Mouse (Mus musculus) kidney, postnatal 10 days (tissue): ENCODE data around the gene 4930595D18Rik.
A peak's percentile ranks its signal among the peaks of the same experiment; 100 is the strongest.

ENCODE experiments used
- DNase-seq: peaks from one replicate; pipeline ENCODE4 v3.0.0; 2021; ENCODE audit warnings: mixed read lengths

Gene 4930595D18Rik

DNA sequence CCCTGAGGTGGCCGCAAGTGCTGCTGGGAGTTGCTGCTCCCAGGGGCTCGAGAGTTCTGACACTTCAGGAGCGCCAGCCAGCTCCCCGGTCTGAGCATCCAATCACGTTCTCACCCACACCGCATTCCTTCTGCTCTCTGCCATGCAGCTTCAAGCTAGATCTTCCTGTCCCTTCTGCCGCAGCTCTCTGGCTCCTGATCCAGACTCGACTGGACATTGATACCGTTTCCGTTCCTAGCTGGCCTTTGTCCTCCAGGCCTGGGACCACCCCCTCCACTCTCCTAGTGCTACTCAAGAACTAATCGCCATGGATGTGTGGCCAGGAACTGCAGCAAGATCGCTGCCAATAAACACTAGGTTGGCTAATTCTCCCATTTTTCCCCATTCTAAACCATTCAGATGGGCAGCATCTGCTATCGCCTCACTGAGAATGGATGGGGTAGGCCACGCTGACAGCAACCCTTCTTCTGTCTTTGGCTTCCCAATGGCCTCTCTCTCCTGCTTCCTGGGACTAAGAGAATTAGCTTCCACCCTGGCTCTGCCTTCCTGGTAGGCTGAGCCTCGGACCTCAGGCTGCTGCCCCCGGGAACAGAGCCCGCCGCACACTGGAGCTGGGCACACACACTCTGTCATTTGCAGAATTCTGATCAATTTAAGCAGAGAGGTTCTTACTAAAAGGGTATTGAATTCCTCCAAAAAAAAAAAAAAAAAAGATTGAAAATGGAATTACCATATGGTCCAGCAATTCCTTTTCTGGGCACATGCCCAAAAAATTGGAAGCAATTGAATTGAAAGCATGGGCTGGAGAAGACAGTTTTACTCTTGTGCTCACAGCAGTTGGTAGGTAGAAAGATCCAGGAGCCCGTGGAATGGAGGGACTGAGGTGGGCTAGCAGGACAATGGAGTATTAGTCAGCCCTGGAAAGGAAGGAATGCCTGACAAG lies 49.2 kb downstream of the 4930595D18Rik start:
- DNase-seq: peak; percentile 30

DNA sequence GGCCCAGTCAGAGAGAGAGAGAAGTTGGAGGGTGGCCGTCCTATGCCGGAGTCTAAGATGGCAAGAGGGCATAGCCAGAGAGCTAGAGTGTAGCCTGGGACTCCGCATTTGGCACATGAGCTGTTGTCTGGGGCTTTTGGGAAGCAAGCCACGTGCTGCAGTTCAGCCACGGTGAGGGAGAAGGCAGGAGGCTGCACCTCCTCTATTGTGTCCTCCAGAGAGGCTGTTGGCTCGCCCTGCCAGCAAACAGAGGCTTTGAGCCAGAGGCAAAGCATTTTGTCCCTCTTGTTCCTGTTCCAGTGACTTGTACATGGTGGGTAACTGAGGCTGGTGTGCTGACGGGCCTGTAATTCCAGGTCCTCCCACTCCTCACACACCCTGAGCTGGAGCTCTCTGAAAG lies 50.1 kb downstream of the 4930595D18Rik start:
- no peak for DNase-seq

DNA sequence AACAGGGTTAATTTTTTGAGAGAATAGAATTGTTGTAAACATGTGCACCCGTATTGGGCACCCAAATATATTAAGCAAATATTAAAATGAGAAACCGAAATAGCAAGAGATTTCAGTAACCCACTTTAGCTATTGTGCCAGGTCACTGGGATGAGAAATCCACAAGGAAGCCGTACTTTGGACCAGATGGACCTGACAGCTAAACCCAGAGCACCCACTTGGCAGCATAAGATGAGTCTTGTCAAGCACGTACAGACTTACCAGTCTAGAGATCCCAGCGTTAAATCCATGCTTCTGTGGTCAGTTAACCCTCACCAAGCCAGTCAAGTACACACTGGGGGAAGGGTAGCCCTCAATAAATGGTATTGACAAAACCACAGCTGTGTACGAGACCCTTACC lies 58.6 kb downstream of the 4930595D18Rik start:
- no peak for DNase-seq

- peak; percentile 67 for DNase-seq
Observed at GRCm38 (mm10) chr12:111124601-111125260, 59.6 kb downstream of the 4930595D18Rik start.

GRCm38 (mm10) chr12:111122332-111122852 lies 61.9 kb downstream of the 4930595D18Rik start:
- DNase-seq: no peak

GRCm38 (mm10) chr12:111120976-111121645 lies 63.2 kb downstream of the 4930595D18Rik start:
- DNase-seq: no peak

- no peak for DNase-seq
Observed at GRCm38 (mm10) chr12:111119506-111120085, 64.7 kb downstream of the 4930595D18Rik start.

GRCm38 (mm10) chr12:111114593-111114992 lies 69.7 kb downstream of the 4930595D18Rik start:
- no peak for DNase-seq

GRCm38 (mm10) chr12:111111176-111111575 lies 73.1 kb downstream of the 4930595D18Rik start:
- DNase-seq: no peak
